Mouse (Mus musculus) lung, embryonic 16.5 days (tissue): ENCODE measurements around the gene Cnpy1. TPM values are rescaled to one million over a fixed set of nuclear protein-coding genes. Genes with fewer than 3 reads are reported as not detected.
A peak's percentile ranks its signal among the peaks of the same experiment; 100 is the strongest.

Source experiments
- ATAC-seq: fragments of 200-750 bp; cut with Nextera tagmentation; 2 replicates; pipeline ENCODE4 v1.8.0; 2017; ENCODE audit warnings: low read depth, mild to moderate bottlenecking, moderate library complexity
- H3K27ac ChIP-seq: fragments of 300-500 bp; sonication (generic); 2 replicates; pipeline ENCODE4 v1.5.1; 2014; ENCODE audit warnings: mild to moderate bottlenecking, control low read depth, low read length
- H3K27me3 ChIP-seq: fragments of 300-500 bp; sonication (generic); 2 replicates; pipeline ENCODE4 v1.6.1; 2014; ENCODE audit warnings: low read depth, low read length, mixed read lengths; ENCODE audit not compliant: control insufficient read depth, insufficient read depth
- H3K36me3 ChIP-seq: fragments of 300-500 bp; sonication (generic); 2 replicates; pipeline ENCODE4 v1.6.1; 2014; ENCODE audit warnings: low read length; ENCODE audit not compliant: control insufficient read depth, insufficient read depth
- H3K4me1 ChIP-seq: fragments of 300-500 bp; sonication (generic); replicated peaks from 2 replicates; pipeline ENCODE4 v1.6.1; 2014; ENCODE audit warnings: low read length, mixed read lengths; ENCODE audit not compliant: control insufficient read depth, insufficient read depth
- H3K4me2 ChIP-seq: fragments of 300-500 bp; sonication (generic); 2 replicates; pipeline ENCODE4 v1.6.1; 2014; ENCODE audit warnings: low read depth, low read length, control low read depth
- H3K4me3 ChIP-seq: fragments of 300-500 bp; sonication (generic); 2 replicates; pipeline ENCODE4 v1.5.1; 2014; ENCODE audit warnings: mild to moderate bottlenecking, low read length, control low read depth
- H3K9ac ChIP-seq: fragments of 300-500 bp; sonication (generic); 2 replicates; pipeline ENCODE4 v1.6.1; 2014; ENCODE audit warnings: low read length, control low read depth
- H3K9me3 ChIP-seq: fragments of 300-500 bp; sonication (generic); 2 replicates; pipeline ENCODE4 v1.6.1; 2016; ENCODE audit warnings: low read length; ENCODE audit not compliant: control insufficient read depth
- WGBS: fragments of 180-500 bp; shearing (Covaris S2); extraction: QIAGEN DNeasy Blood & Tissue Kit; methylation state at CpG from one replicate; pipeline ENCODE4 v1.1.7; 2014; 5-methylcytosine and 5-hydroxymethylcytosine counted together
- polyA plus RNA-seq: library from polyadenylated mRNA; unstranded; fragments of >200 nt; fragmentation: Nextera tagmentation; extraction: Ambion mirVana; gene quantifications from 2 replicates; pipeline ENCODE4 v1.2.1, GENCODE M21; 2015

Cnpy1 gene
- polyA plus RNA-seq, 1 experiment from 2014 or later = 0.13 TPM

DNA sequence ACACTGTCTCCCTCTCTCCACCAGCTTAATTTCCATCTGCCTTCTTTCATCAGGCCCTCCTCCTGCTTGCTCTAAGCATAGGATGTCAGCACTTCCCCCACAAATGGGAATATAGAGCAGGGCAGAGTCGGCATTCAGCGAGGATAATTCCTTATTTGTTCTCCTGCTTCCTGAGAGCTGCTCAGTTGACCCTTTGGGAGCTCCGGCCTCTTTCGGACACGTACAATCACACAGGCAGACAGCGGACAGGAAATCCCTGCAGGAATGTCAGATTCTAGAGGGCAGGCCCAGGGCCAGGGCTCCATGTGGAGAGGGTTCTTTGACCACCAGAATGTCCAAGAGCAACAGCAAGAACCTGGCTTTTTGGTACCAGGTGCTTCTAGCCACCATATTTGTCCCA is 9.5 kb downstream of the Cnpy1 start:
- Histone ChIP-seq H3K9me3 (no peaks in the 10 kb centered on the region), H3K4me3 (no peak overlapping the region), H3K4me1 (no peaks in the 10 kb centered on the region; the same call in 1 of the 2 replicates), H3K36me3 (no peaks in the 10 kb centered on the region), H3K27me3 (no peaks in the 10 kb centered on the region), H3K4me2 (no peak overlapping the region), H3K27ac (no peak overlapping the region), H3K9ac (no peak overlapping the region)
- WGBS = 32% methylated on average over 6 of the region's 6 CpGs
- ATAC-seq = no peak

DNA sequence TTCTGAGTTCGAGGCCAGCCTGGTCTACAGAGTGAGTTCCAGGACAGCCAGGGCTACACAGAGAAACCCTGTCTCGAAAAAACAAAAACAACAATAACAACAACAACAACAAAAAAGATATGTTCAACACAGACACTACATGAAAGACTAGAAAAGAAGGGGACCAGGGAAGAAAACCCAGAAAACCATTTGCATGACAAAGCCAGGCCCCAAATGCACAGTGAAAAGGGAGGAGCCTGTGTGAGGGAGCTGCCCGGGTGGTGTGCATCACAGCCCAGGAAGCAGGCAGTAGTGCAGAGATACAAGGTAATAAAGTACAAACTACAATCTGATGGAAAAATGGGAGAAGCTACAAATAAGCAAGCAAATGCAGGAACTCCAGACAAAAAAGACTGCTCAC is 13.5 kb downstream of the Cnpy1 start:
- H3K27ac ChIP-seq = no peak overlapping the region
- no peaks in the 10 kb centered on the region for H3K4me1 ChIP-seq
- no peak overlapping the region for H3K4me2 ChIP-seq
- 0 out of 2 replicates have a peak, but pooled peaks cover 2% of the 10 kb centered on the region for H3K27me3 ChIP-seq
- no peaks in the 10 kb centered on the region for H3K9me3 ChIP-seq
- ATAC-seq = no peak
- H3K9ac ChIP-seq = no peak overlapping the region
- WGBS = 62% methylated on average over 3 of the region's 3 CpGs
- H3K4me3 ChIP-seq = no peak overlapping the region
- H3K36me3 ChIP-seq = no peaks in the 10 kb centered on the region

DNA sequence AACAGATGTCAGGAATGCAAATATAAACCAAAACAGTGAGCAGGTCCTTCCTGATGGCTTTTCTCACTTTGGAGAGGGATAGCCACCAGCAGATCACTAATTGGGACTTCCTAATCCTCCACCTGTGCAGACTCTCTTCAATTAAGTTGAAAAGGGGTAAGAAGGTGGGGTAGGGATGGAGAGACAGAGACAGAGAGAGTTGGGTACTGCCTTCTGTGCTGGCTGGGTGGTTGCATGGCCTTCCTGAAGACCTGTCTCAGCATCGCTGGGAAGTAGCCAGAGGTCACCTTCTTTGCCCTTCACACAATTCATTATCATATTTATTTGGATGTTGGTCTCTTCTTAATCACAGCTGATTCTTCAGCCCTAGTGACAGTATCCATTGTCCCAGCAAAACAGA is 26.0 kb downstream of the Cnpy1 start:
- H3K4me2 ChIP-seq = no peak overlapping the region
- peaks cover under 1% of the 10 kb centered on the region; the same call in 1 of the 2 replicates for H3K27me3 ChIP-seq
- no peak overlapping the region for H3K4me3 ChIP-seq
- no peaks in the 10 kb centered on the region for H3K9me3 ChIP-seq
- 70% methylated on average over 1 of the region's 1 CpGs for WGBS
- no peak overlapping the region for H3K9ac ChIP-seq
- H3K4me1 ChIP-seq = no peaks in the 10 kb centered on the region
- no peak for ATAC-seq
- H3K36me3 ChIP-seq = no peaks in the 10 kb centered on the region
- H3K27ac ChIP-seq = no peak overlapping the region

DNA sequence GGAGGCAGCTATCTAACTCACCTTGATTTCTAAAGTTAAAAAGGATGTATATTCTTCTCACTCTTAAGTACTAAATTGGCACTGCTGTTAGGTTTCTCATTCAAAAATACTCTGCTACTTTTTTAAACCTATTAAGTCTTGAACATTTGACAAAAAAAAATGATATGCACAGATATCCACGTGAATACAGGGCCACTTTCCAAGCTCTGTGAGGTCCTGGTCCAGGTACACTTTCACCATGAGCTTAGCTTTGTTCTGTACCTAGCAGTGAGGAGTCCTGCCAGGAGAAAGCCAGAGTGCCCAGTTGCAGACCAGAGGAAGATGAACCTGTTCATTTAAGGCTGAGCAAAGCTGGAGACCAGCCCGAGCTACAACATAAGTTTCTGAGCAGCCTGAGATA is 32.2 kb downstream of the Cnpy1 start:
- ATAC-seq = no peak
- no peaks in the 10 kb centered on the region for H3K36me3 ChIP-seq
- H3K9me3 ChIP-seq = no peaks in the 10 kb centered on the region
- peaks cover 55% of the 10 kb centered on the region for H3K27me3 ChIP-seq
- 47% methylated on average over 2 of the region's 2 CpGs for WGBS
- peaks cover 8% of the 10 kb centered on the region for H3K4me1 ChIP-seq
- H3K4me2 ChIP-seq = no peak overlapping the region
- H3K27ac ChIP-seq = no peak overlapping the region
- H3K4me3 ChIP-seq = no peak overlapping the region
- no peak overlapping the region for H3K9ac ChIP-seq

DNA sequence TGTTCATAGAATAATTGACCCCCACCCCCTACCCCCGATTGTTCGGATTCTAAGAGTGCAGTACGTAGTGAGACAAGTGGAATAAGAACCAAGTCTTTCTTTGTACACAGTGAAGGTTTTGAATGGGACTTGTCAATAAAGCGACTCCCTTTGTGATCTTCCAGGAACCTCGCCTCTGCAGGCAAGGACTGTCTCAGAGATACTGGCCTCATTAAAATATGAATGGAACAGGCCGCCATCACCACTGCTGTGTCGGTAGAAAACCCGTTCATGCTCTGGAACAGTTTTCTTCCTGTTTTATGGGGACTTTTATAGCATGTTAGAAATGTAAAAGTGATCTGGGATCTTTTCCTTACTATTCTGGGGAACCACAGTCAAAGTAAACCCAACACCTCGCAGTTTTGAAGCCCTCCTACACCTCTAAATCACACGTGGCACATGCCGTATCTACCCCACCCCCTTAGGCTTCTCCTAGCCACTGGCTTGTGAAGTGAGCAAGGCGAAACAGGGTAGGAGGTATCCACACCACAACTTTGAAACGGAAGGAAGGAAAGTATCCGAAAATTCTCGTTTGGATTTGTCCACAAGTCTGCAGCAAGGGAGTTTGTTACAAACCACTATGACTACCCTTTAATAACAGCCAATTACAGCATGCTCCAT is 33.8 kb downstream of the Cnpy1 start:
- Histone ChIP-seq H3K27ac (no peak overlapping the region), H3K9me3 (no peaks in the 10 kb centered on the region), H3K36me3 (no peaks in the 10 kb centered on the region), H3K4me1 (peaks cover 8% of the 10 kb centered on the region), H3K27me3 (peaks cover 68% of the 10 kb centered on the region), H3K4me2 (no peak overlapping the region), H3K9ac (no peak overlapping the region), H3K4me3 (no peak overlapping the region)
- 3% methylated on average over 15 of the region's 15 CpGs for WGBS
- no peak for ATAC-seq

DNA sequence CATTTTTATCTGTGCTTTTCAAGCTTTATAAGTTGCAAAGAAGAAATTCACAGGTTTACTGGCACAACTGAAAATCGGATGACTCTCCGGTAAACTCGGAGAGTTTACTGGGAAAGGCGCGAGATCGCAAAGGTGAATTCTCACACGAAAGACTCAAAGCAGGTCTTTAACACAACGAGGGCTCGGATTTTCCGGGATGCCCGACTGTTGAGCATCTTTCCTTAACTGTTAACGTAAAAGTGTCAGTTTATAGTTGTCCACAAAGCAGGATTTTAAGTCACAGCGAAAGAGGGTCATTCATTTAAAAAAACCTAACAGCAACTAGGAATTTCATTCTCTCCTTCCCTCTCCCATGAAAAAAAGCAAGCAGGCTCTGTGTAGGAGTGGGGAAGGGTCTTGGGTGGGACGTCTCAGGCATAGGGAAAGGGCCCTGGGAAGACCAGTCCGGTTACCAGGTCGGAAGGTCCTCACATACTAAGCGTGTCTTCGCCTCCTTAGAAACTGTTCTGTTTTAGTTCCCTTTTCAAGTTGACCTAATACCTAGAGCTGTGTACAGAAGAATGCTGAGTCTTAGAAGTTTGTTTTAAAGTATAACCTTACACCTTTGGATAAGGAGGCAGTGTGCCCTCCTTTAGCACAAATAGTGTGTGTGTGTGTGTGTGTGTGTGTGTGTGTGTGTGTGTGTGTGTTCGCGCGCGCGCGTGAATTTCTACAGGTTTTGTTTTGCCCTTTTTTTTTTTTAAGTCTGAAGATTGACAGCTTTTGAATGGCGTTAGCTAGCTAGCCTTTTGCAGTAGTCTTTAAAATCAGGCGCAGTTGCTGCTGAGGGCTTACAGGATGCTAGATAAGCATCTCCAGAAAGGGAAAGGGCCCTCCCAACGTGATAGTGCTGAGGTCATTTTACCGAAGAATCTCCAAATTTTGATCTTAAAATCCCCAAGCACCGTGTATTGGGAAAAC is 34.7 kb downstream of the Cnpy1 start:
- H3K4me3 ChIP-seq = no peak overlapping the region
- no peak overlapping the region for H3K4me2 ChIP-seq
- 1% methylated on average over 29 of the region's 29 CpGs for WGBS

DNA sequence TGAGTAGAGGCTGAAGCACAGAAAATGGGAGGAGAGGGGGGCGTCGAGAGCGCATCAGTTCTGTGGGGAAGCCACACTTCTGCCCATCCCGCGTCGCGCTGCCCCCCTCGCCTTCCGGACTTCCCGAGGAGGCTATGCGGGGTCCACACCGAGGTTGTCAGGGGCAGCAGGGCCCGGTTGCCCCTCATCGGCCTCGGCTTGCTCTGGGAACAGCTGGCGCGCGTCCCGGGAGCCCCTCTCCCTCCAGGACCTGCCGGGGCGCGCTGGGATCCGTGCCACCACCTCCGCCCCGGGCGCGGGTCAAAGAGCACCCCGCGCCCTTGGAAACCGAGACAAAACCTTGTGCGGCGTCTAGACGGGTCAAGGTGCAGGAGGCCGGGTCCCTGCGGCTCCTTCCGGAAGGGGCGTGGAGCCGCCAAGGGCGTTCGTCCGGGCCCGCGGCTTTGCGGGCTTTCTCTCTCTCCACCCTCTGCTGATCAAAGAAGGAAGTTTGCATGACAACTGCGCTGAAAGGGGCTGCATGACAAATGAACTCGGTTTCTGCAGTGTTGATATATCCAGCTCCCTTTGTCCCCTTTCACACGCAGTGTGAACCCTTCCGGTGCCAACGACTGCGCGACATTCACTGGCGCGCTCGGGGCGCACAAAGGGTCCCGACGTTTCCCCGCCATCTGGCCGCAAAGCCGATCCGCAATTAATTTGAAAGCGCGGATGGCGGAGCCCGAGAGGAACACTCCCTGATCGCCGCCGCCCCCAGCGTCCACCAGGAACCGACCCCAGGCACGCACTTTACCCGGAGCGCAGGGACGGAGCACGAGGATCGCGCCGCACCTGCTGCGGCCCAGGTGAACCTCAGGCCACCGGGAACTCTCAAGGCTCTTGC is 35.8 kb downstream of the Cnpy1 start:
- Histone ChIP-seq H3K27ac (no peak overlapping the region), H3K9me3 (no peaks in the 10 kb centered on the region), H3K4me3 (peak overlapping the region; percentile 33), H3K4me1 (peaks cover 8% of the 10 kb centered on the region), H3K4me2 (peak overlapping the region; percentile 50), H3K36me3 (no peaks in the 10 kb centered on the region), H3K27me3 (peaks cover 76% of the 10 kb centered on the region), H3K9ac (no peak overlapping the region)
- WGBS = under 1% methylated on average over 80 of the region's 80 CpGs
- no peak for ATAC-seq

More for the DNA sequence above, 34.7 kb downstream of the Cnpy1 start:
- H3K9me3 ChIP-seq = no peaks in the 10 kb centered on the region
- H3K27me3 ChIP-seq = peaks cover 71% of the 10 kb centered on the region
- peaks cover 8% of the 10 kb centered on the region for H3K4me1 ChIP-seq
- ATAC-seq = no peak
- H3K27ac ChIP-seq = no peak overlapping the region
- H3K9ac ChIP-seq = no peak overlapping the region
- no peaks in the 10 kb centered on the region for H3K36me3 ChIP-seq

DNA sequence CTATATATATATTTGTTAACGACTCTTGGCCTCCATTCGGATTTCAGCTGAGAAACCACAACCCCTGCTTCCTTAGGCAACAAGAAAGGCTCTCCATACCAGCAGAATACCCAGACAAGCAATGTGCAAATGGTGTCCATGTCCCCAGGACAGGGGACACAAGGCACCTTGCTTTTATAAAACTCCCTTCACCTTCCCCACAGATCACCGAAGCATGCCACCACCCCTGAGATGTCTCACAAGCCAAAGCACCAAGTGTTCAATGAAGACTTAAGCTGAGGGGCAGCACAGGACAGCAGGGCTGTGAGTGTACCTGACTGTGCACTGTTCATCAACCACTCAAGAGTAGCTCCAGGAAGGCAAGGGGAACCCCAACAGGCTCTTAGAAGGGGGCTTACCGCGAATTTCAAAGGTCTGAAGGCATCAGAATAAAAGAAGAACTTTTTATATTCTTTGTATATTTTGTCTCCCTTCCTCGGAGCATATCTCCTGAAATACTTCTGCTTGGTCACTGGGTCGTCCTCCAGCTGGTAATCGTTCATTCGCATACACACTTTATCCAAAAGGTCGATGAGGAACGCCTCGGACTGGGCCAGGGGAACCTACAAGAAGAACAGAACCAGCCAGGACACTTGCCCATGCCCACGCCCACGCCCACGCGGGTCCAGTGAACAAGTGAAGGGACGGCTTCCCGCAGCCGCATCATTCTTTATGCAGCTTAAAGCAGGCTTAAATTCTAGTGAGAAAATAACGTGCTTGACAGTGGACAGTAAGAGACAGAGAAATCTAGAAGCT is 36.7 kb downstream of the Cnpy1 start:
- H3K4me3 ChIP-seq = no peak overlapping the region
- 12% methylated on average over 20 of the region's 20 CpGs for WGBS
- no peaks in the 10 kb centered on the region for H3K36me3 ChIP-seq
- H3K9ac ChIP-seq = no peak overlapping the region
- no peak overlapping the region for H3K4me2 ChIP-seq
- no peaks in the 10 kb centered on the region for H3K9me3 ChIP-seq
- no peak for ATAC-seq
- H3K4me1 ChIP-seq = peaks cover 8% of the 10 kb centered on the region
- peaks cover 76% of the 10 kb centered on the region for H3K27me3 ChIP-seq
- no peak overlapping the region for H3K27ac ChIP-seq
